Mouse (Mus musculus) kidney, adult 2 months (tissue): ENCODE measurements around the gene Rbm5. TPM values are rescaled to one million over a fixed set of nuclear protein-coding genes. Genes with fewer than 3 reads are reported as not detected.

Experiments used
- DNase-seq: peaks from one replicate; pipeline ENCODE4 v3.0.0; 2021
- H3K27ac ChIP-seq: fragments of 200-500 bp; 2 replicates; pipeline ENCODE4 v1.5.1; 2012; ENCODE audit warnings: low read depth, low read length, control low read depth, inconsistent platforms; ENCODE audit not compliant: insufficient read depth
- H3K27me3 ChIP-seq: fragments of 200-500 bp; replicated peaks from 2 replicates; pipeline ENCODE4 v1.6.1; 2012; ENCODE audit warnings: mild to moderate bottlenecking, moderate library complexity, low read length, inconsistent platforms; ENCODE audit not compliant: control insufficient read depth, insufficient read depth
- H3K36me3 ChIP-seq: fragments of 200-500 bp; 2 replicates; pipeline ENCODE4 v1.6.1; 2012; ENCODE audit warnings: mild to moderate bottlenecking, moderate library complexity, low read length, inconsistent platforms; ENCODE audit not compliant: control insufficient read depth, insufficient read depth
- H3K4me1 ChIP-seq: fragments of 200-500 bp; 2 replicates; pipeline ENCODE4 v1.6.1; 2011; ENCODE audit warnings: low read length; ENCODE audit not compliant: control insufficient read depth, insufficient read depth
- H3K4me3 ChIP-seq: fragments of 200-500 bp; 2 replicates; pipeline ENCODE4 v1.5.1; 2011; ENCODE audit warnings: mild to moderate bottlenecking, low read depth, low read length, control low read depth; ENCODE audit not compliant: insufficient read depth
- CTCF ChIP-seq: fragments of 200-500 bp; conservative IDR thresholded peaks from 2 replicates; pipeline ENCODE4 v1.5.1; 2011; ENCODE audit warnings: low read depth, mild to moderate bottlenecking, control low read depth, low read length, moderate library complexity, mixed read lengths; ENCODE audit not compliant: insufficient read depth, insufficient read length
- POLR2A ChIP-seq: fragments of 200-500 bp; IDR thresholded peaks from one replicate; pipeline ENCODE4 v1.6.1; 2011; ENCODE audit warnings: low read depth, low read length, control low read depth
- WGBS: fragments of 180-500 bp; shearing (Covaris S2); methylation state at CpG from one replicate; pipeline ENCODE4 v1.1.7; 2018; 5-methylcytosine and 5-hydroxymethylcytosine counted together
- polyA plus RNA-seq: library from polyadenylated mRNA; depleted of rRNA; stranded (reverse); fragments of >200 nt; gene quantifications from 2 replicates; pipeline ENCODE4 v1.2.3, GENCODE M21; 2012

Rbm5 gene
- polyA plus RNA-seq, 1 experiment, result 43.8 TPM

GRCm38 (mm10) chr9:107771782-107772181, 986 bp upstream of the Rbm5 start:
- DNase-seq, result no peak
- peaks cover 3% of the 10 kb centered on the region for H3K36me3 ChIP-seq
- 70% methylated on average over 2 of the region's 2 CpGs for WGBS
- H3K27ac ChIP-seq, result no peak overlapping the region
- TF ChIP-seq POLR2A, result no peak
- no peak for TF ChIP-seq CTCF
- no peak overlapping the region for H3K4me3 ChIP-seq
- peaks cover 6% of the 10 kb centered on the region; the same call in 1 of the 2 replicates for H3K4me1 ChIP-seq
- H3K27me3 ChIP-seq, result no peaks in the 10 kb centered on the region

- TF ChIP-seq POLR2A, result no peak
- TF ChIP-seq CTCF, result no peak
- WGBS, result under 1% methylated on average over 9 of the region's 9 CpGs
- peak overlapping the region; percentile 92 for H3K4me3 ChIP-seq
- H3K36me3 ChIP-seq, result peaks cover 7% of the 10 kb centered on the region
- H3K4me1 ChIP-seq, result peaks cover 6% of the 10 kb centered on the region; the same call in 1 of the 2 replicates
- peak overlapping the region; percentile 98; the same call in 1 of the 2 replicates for H3K27ac ChIP-seq
- no peaks in the 10 kb centered on the region for H3K27me3 ChIP-seq
- no peak for DNase-seq
Measured at GRCm38 (mm10) chr9:107770037-107770373, 791 bp downstream of the Rbm5 start.

- WGBS, result 6% methylated on average over 4 of the region's 4 CpGs
- no peak for TF ChIP-seq POLR2A
- TF ChIP-seq CTCF, result no peak
- Histone ChIP-seq H3K27me3 (no peaks in the 10 kb centered on the region), H3K4me3 (peak overlapping the region; percentile 92), H3K36me3 (peaks cover 9% of the 10 kb centered on the region), H3K4me1 (peaks cover 6% of the 10 kb centered on the region; the same call in 1 of the 2 replicates), H3K27ac (no peak overlapping the region)
- DNase-seq, result no peak
Measured at GRCm38 (mm10) chr9:107769445-107770000, 1.3 kb downstream of the Rbm5 start.

GRCm38 (mm10) chr9:107768851-107769250, 1.9 kb downstream of the Rbm5 start:
- DNase-seq, result peak; percentile 43
- Histone ChIP-seq H3K4me1 (peaks cover 6% of the 10 kb centered on the region; the same call in 1 of the 2 replicates), H3K27me3 (no peaks in the 10 kb centered on the region), H3K27ac (no peak overlapping the region), H3K36me3 (peaks cover 9% of the 10 kb centered on the region), H3K4me3 (no peak overlapping the region)
- 53% methylated on average over 5 of the region's 5 CpGs for WGBS
- TF ChIP-seq POLR2A (no peak), CTCF (no peak)

- no peak overlapping the region for H3K27ac ChIP-seq
- peaks cover 37% of the 10 kb centered on the region for H3K36me3 ChIP-seq
- no peaks in the 10 kb centered on the region for H3K27me3 ChIP-seq
- TF ChIP-seq CTCF (no peak), POLR2A (no peak)
- H3K4me1 ChIP-seq, result no peaks in the 10 kb centered on the region
- no peak overlapping the region for H3K4me3 ChIP-seq
- no peak for DNase-seq
- WGBS, result 90% methylated on average over 6 of the region's 6 CpGs
Measured at GRCm38 (mm10) chr9:107759593-107759992, 11.2 kb downstream of the Rbm5 start.

GRCm38 (mm10) chr9:107750378-107750777, 20.4 kb downstream of the Rbm5 start:
- Histone ChIP-seq H3K27me3 (no peaks in the 10 kb centered on the region), H3K27ac (no peak overlapping the region), H3K36me3 (peaks cover 54% of the 10 kb centered on the region), H3K4me1 (no peaks in the 10 kb centered on the region), H3K4me3 (no peak overlapping the region)
- DNase-seq, result no peak
- TF ChIP-seq CTCF (no peak), POLR2A (no peak)
- WGBS, result 86% methylated on average over 5 of the region's 5 CpGs

- no peak overlapping the region for H3K4me3 ChIP-seq
- DNase-seq, result no peak
- WGBS, result 95% methylated on average over 3 of the region's 3 CpGs
- H3K27ac ChIP-seq, result no peak overlapping the region
- peaks cover 62% of the 10 kb centered on the region for H3K36me3 ChIP-seq
- no peaks in the 10 kb centered on the region for H3K27me3 ChIP-seq
- no peaks in the 10 kb centered on the region for H3K4me1 ChIP-seq
- no peak for TF ChIP-seq CTCF
- TF ChIP-seq POLR2A, result no peak
Measured at GRCm38 (mm10) chr9:107748063-107748462, 22.7 kb downstream of the Rbm5 start.

GRCm38 (mm10) chr9:107747310-107747709, 23.5 kb downstream of the Rbm5 start:
- H3K27ac ChIP-seq, result no peak overlapping the region
- no peaks in the 10 kb centered on the region for H3K27me3 ChIP-seq
- no peaks in the 10 kb centered on the region for H3K4me1 ChIP-seq
- H3K4me3 ChIP-seq, result no peak overlapping the region
- no peak for DNase-seq
- WGBS, result 84% methylated on average over 1 of the region's 1 CpGs
- TF ChIP-seq CTCF (no peak), POLR2A (no peak)
- peaks cover 60% of the 10 kb centered on the region for H3K36me3 ChIP-seq
